Comparison of ENCODE assay signal across 9 mouse cellular contexts in the genomic region with DNA sequence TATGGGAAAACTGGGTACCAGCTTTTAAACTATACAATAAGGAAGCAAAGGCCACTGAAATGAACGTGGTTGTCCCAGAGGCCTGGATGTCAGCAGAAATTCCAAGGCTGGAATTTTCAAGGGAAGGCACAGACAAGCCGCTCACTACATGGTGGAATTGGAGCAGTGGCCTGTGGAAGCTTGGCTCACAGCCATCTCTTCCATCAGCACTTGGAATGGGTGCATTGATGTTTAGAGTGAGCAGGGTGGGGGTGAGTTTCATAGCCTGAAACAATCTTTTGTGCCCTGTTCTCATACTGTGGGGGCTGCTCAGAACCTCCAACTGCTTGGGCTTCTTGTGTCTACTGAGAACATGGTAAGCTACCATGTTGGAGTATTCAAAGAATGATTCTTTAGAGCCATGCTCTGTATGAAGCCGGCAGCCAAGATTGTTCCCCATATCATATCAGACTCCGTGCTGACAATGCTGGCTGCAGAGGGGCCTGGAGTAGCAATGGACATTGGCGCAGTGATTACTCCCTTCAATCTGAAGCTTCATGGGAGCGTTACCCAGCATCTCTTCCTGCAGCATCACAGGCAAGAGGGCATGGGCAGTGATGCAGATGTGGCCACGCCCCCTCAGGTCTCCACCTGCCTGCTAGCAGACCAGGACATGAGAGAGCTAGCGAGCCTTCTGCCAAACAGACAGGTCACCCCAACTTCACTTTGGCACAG.
DNase-seq lines count a peak whose midpoint lies in the region; ATAC-seq and TF ChIP-seq lines count a peak whose summit lies in the region.
"Had no signal": no experiment of that assay in that cellular context is flagged by ENCODE, and none has a peak within 500 bp of the region (broad histone marks: within the 10 kb centered on the region; RNA-seq: fewer than 3 reads in every experiment).

No protein-coding gene starts in this region.

- H3K4me2 ChIP-seq in intestine, embryonic 15.5 days (replicated peaks), result no peak overlapping the region
- no peak overlapping the region for H3K4me2 ChIP-seq in intestine, embryonic 16.5 days (ENCODE audit: low read depth, low read length)
- H3K4me2 ChIP-seq in hindbrain, postnatal 0 days (ENCODE audit: low read depth, low read length), result no peak overlapping the region
- H3K4me2 ChIP-seq: hindbrain, embryonic 15.5 days had no signal

- no peaks in the 10 kb centered on the region for H3K4me1 ChIP-seq in cerebellum, adult 2 months (ENCODE audit: control insufficient read depth, insufficient read depth, low read length)
- H3K4me1 ChIP-seq in intestine, embryonic 15.5 days (replicated peaks), result peaks cover 11% of the 10 kb centered on the region; the same call in 1 of the 2 replicates
- H3K4me1 ChIP-seq in intestine, embryonic 16.5 days (ENCODE audit: control insufficient read depth, insufficient read depth, low read length), result peaks cover 20% of the 10 kb centered on the region
- H3K4me1 ChIP-seq in hindbrain, postnatal 0 days (ENCODE audit: insufficient read depth, low read length), result no peaks in the 10 kb centered on the region
- H3K4me1 ChIP-seq: hindbrain, embryonic 15.5 days had no signal

- 70% methylated on average over 8 of the region's 8 CpGs for WGBS in cerebellum, adult 2 months
- WGBS in intestine, embryonic 15.5 days, result 79% methylated on average over 8 of the region's 8 CpGs
- 75% methylated on average over 8 of the region's 8 CpGs for WGBS in intestine, embryonic 16.5 days
- 73% methylated on average over 8 of the region's 8 CpGs for WGBS in hindbrain, postnatal 0 days

- no peak for TF ChIP-seq POLR2A in cerebellum, adult 2 months (IDR thresholded peaks at IDR 0.05; ENCODE audit: borderline replicate concordance, insufficient read depth, low read length)

- no peak overlapping the region for H3K9ac ChIP-seq in intestine, embryonic 15.5 days
- H3K9ac ChIP-seq in intestine, embryonic 16.5 days (ENCODE audit: low read depth, low read length), result no peak overlapping the region
- no peak overlapping the region for H3K9ac ChIP-seq in hindbrain, postnatal 0 days (replicated peaks; ENCODE audit: low read length)
- H3K9ac ChIP-seq: hindbrain, embryonic 15.5 days had no signal

- peaks cover 1% of the 10 kb centered on the region; the same call in 1 of the 2 replicates for H3K27me3 ChIP-seq in cerebellum, adult 2 months (ENCODE audit: control insufficient read depth, insufficient read depth, low read length)
- H3K27me3 ChIP-seq in intestine, embryonic 15.5 days (replicated peaks), result no peaks in the 10 kb centered on the region
- no peaks in the 10 kb centered on the region for H3K27me3 ChIP-seq in intestine, embryonic 16.5 days (replicated peaks; ENCODE audit: control insufficient read depth, insufficient read depth, low read length)
- H3K27me3 ChIP-seq in hindbrain, postnatal 0 days (ENCODE audit: insufficient read depth, low read length), result no peaks in the 10 kb centered on the region
- H3K27me3 ChIP-seq: hindbrain, embryonic 15.5 days had no signal

- no peaks in the 10 kb centered on the region for H3K36me3 ChIP-seq in intestine, embryonic 15.5 days
- no peaks in the 10 kb centered on the region for H3K36me3 ChIP-seq in intestine, embryonic 16.5 days (ENCODE audit: control insufficient read depth, insufficient read depth, low read length)
- no peaks in the 10 kb centered on the region for H3K36me3 ChIP-seq in hindbrain, postnatal 0 days (ENCODE audit: insufficient read depth, low read length)
- H3K36me3 ChIP-seq: hindbrain, embryonic 15.5 days had no signal

- H3K9me3 ChIP-seq in intestine, embryonic 15.5 days, result no peaks in the 10 kb centered on the region
- no peaks in the 10 kb centered on the region for H3K9me3 ChIP-seq in intestine, embryonic 16.5 days (ENCODE audit: control insufficient read depth, low read length)
- no peaks in the 10 kb centered on the region for H3K9me3 ChIP-seq in hindbrain, postnatal 0 days (ENCODE audit: low read length)
- H3K9me3 ChIP-seq: hindbrain, embryonic 15.5 days had no signal

- peak; percentile 45; the same call in 1 of the 2 replicates for ATAC-seq in intestine, embryonic 15.5 days
- no peak; the same call in 1 of the 2 replicates for ATAC-seq in intestine, embryonic 16.5 days
- no peak for ATAC-seq in hindbrain, postnatal 0 days

- H3K4me3 ChIP-seq in cerebellum, adult 2 months (replicated peaks; ENCODE audit: insufficient read depth, low read depth, low read length), result no peak overlapping the region
- H3K4me3 ChIP-seq in intestine, embryonic 15.5 days (replicated peaks), result no peak overlapping the region
- H3K4me3 ChIP-seq in intestine, embryonic 16.5 days (ENCODE audit: low read length), result no peak overlapping the region
- no peak overlapping the region for H3K4me3 ChIP-seq in hindbrain, postnatal 0 days (ENCODE audit: low read length)
- H3K4me3 ChIP-seq: hindbrain, embryonic 15.5 days had no signal

- H3K27ac ChIP-seq in cerebellum, adult 2 months (ENCODE audit: insufficient read depth, low read length), result no peak overlapping the region
- H3K27ac ChIP-seq in intestine, embryonic 15.5 days, result no peak overlapping the region
- no peak overlapping the region for H3K27ac ChIP-seq in intestine, embryonic 16.5 days (ENCODE audit: low read length)
- no peak overlapping the region for H3K27ac ChIP-seq in hindbrain, postnatal 0 days
- H3K27ac ChIP-seq: hindbrain, embryonic 15.5 days had no signal

- no peak for TF ChIP-seq CTCF in cerebellum, adult 2 months (IDR thresholded peaks at IDR 0.05; ENCODE audit: borderline replicate concordance, insufficient read depth, low read depth, low read length)
- no peak for TF ChIP-seq CTCF in hindbrain, postnatal 0 days (IDR thresholded peaks at IDR 0.05; ENCODE audit: low read depth)

- DNase-seq in cerebellum, postnatal 10 days, result peak; percentile 58 to 67
- DNase-seq in cerebellum, adult 2 months, result no peak
- peak; percentile 11 for DNase-seq in MN1 (ENCODE audit: low spot score)
- DNase-seq in hindbrain, postnatal 0 days (ENCODE audit: low spot score), result peak; percentile 44
- no peak for DNase-seq in adrenal gland, adult 8-10 months
- no peak for DNase-seq in layer of hippocampus, postnatal 36 days

Comparison
In these comparisons a context has a peak if more than half of its experiments do, and no peak if none do; other contexts are left out.
1. DNase-seq: peak in cerebellum, postnatal 10 days (2 of 2), MN1 (single experiment) and hindbrain, postnatal 0 days (single experiment); none in cerebellum, adult 2 months (0 of 2), adrenal gland, adult 8-10 months (single experiment) and layer of hippocampus, postnatal 36 days (0 of 2).